Mouse (Mus musculus): ENCODE data around the gene Mesp2.

Mesp2 gene

GRCm38 (mm10) chr7:79803887-79804286 is 6.6 kb upstream of the Mesp2 start:
- no peak for DNase-seq (ENCODE audit: low spot score)

GRCm38 (mm10) chr7:79808561-79808960 is 2.0 kb upstream of the Mesp2 start:
- DNase-seq (ENCODE audit: low spot score) = no peak

- DNase-seq (ENCODE audit: low spot score) = no peak
These were observed 2.9 kb downstream of the Mesp2 start for GRCm38 (mm10) chr7:79813409-79813808.

GRCm38 (mm10) chr7:79818321-79818720 is 7.8 kb downstream of the Mesp2 start:
- no peak for DNase-seq (ENCODE audit: low spot score)

- DNase-seq (ENCODE audit: low spot score) = no peak
These were observed 9.0 kb downstream of the Mesp2 start for GRCm38 (mm10) chr7:79819515-79819914.

GRCm38 (mm10) chr7:79819996-79820395 is 9.5 kb downstream of the Mesp2 start:
- no peak for DNase-seq (ENCODE audit: low spot score)

- DNase-seq (ENCODE audit: low spot score) = no peak
These were observed 11.7 kb downstream of the Mesp2 start for GRCm38 (mm10) chr7:79822092-79822695.

GRCm38 (mm10) chr7:79828341-79828740 is 17.8 kb downstream of the Mesp2 start:
- no peak for DNase-seq (ENCODE audit: low spot score)

GRCm38 (mm10) chr7:79831145-79831544 is 20.6 kb downstream of the Mesp2 start:
- no peak for DNase-seq (ENCODE audit: low spot score)

- DNase-seq (ENCODE audit: low spot score) = no peak
These were observed 21.1 kb downstream of the Mesp2 start for GRCm38 (mm10) chr7:79831585-79831984.

GRCm38 (mm10) chr7:79832980-79833379 is 22.5 kb downstream of the Mesp2 start:
- no peak for DNase-seq (ENCODE audit: low spot score)

- DNase-seq (ENCODE audit: low spot score) = no peak
These were observed 24.7 kb downstream of the Mesp2 start for GRCm38 (mm10) chr7:79835196-79835595.

- no peak for DNase-seq (ENCODE audit: low spot score)
These were observed 26.7 kb downstream of the Mesp2 start for GRCm38 (mm10) chr7:79837247-79837646.

GRCm38 (mm10) chr7:79842163-79842562 is 31.6 kb downstream of the Mesp2 start:
- DNase-seq (ENCODE audit: low spot score) = no peak

- DNase-seq (ENCODE audit: low spot score) = no peak
These were observed 33.7 kb downstream of the Mesp2 start for GRCm38 (mm10) chr7:79844090-79844802.

- DNase-seq (ENCODE audit: low spot score) = no peak
These were observed 35.8 kb downstream of the Mesp2 start for GRCm38 (mm10) chr7:79846342-79846741.

- peak; percentile 43 for DNase-seq (ENCODE audit: low spot score)
These were observed 37.2 kb downstream of the Mesp2 start for GRCm38 (mm10) chr7:79847456-79848451.

- DNase-seq (ENCODE audit: low spot score) = no peak
These were observed 45.8 kb downstream of the Mesp2 start for GRCm38 (mm10) chr7:79856305-79856704.

- DNase-seq (ENCODE audit: low spot score) = no peak
These were observed 47.8 kb downstream of the Mesp2 start for GRCm38 (mm10) chr7:79858202-79858934.

GRCm38 (mm10) chr7:79858956-79859630 is 48.6 kb downstream of the Mesp2 start:
- no peak for DNase-seq (ENCODE audit: low spot score)

GRCm38 (mm10) chr7:79860811-79861210 is 50.3 kb downstream of the Mesp2 start, which contains the start of gene Anpep:
Anpep (minus strand) TSS chr7:79861059.
- DNase-seq (ENCODE audit: low spot score) = no peak
